In the genomic region with DNA sequence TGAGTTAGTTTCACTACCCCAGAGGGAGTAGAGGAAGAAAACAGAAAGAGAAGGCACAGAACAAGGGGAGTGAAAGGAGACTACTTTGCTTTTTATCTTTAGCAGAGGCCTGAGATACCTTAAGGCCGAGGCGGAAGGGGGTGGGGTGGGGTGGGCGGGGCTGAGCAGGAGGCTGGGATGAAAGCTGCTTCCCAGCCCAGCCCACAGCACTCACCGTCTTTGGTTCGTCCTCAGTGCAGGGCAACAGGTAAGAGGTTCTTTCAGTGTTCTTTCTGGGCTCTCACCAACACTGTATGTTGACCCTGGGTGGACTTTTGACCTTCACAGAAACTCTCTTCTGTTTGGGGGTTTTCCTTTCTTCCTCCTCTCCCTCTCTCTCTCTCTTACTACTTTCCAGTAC, we compare ENCODE assay signal across 9 mouse cellular contexts. TPM values are rescaled to one million over a fixed set of nuclear protein-coding genes. Genes with fewer than 3 reads are reported as not detected.
DNase-seq lines count a peak whose midpoint lies in the region; ATAC-seq lines count a peak whose summit lies in the region.
"Had no signal": no experiment of that assay in that cellular context is flagged by ENCODE, and none has a peak within 500 bp of the region (broad histone marks: within the 10 kb centered on the region; RNA-seq: fewer than 3 reads in every experiment).

A gene (plus strand): TSS at position 137 of the 400 bp plus-strand sequence.

- no peaks in the 10 kb centered on the region for H3K4me1 ChIP-seq in lung, embryonic 15.5 days
- H3K4me1 ChIP-seq in embryonic facial prominence, embryonic 15.5 days: no peaks in the 10 kb centered on the region
- no peaks in the 10 kb centered on the region for H3K4me1 ChIP-seq in hindbrain, embryonic 12.5 days
- no peaks in the 10 kb centered on the region for H3K4me1 ChIP-seq in midbrain, embryonic 16.5 days (ENCODE audit: control insufficient read depth, insufficient read depth, low read length)

- H3K4me3 ChIP-seq in lung, embryonic 15.5 days: no peak within 1 kb of the TSS
- no peak within 1 kb of the TSS for H3K4me3 ChIP-seq in embryonic facial prominence, embryonic 15.5 days (replicated peaks)
- H3K4me3 ChIP-seq in hindbrain, embryonic 12.5 days: no peak within 1 kb of the TSS
- H3K4me3 ChIP-seq in midbrain, embryonic 16.5 days (ENCODE audit: low read depth, low read length): no peak within 1 kb of the TSS

- H3K9ac ChIP-seq in lung, embryonic 15.5 days: no peak within 1 kb of the TSS
- no peak within 1 kb of the TSS for H3K9ac ChIP-seq in embryonic facial prominence, embryonic 15.5 days
- no peak within 1 kb of the TSS for H3K9ac ChIP-seq in hindbrain, embryonic 12.5 days
- no peak within 1 kb of the TSS for H3K9ac ChIP-seq in midbrain, embryonic 16.5 days (ENCODE audit: low read depth, low read length)

- WGBS in lung, embryonic 15.5 days: 35% methylated on average over 5 of the region's 5 CpGs
- 45% methylated on average over 5 of the region's 5 CpGs for WGBS in embryonic facial prominence, embryonic 15.5 days
- 84% methylated on average over 5 of the region's 5 CpGs for WGBS in hindbrain, embryonic 12.5 days
- WGBS in midbrain, embryonic 16.5 days: 64% methylated on average over 5 of the region's 5 CpGs

- H3K27ac ChIP-seq in lung, embryonic 15.5 days: no peak within 1 kb of the TSS
- no peak within 1 kb of the TSS for H3K27ac ChIP-seq in embryonic facial prominence, embryonic 15.5 days (replicated peaks)
- H3K27ac ChIP-seq in hindbrain, embryonic 12.5 days: no peak within 1 kb of the TSS
- no peak within 1 kb of the TSS for H3K27ac ChIP-seq in midbrain, embryonic 16.5 days (ENCODE audit: low read length)

- no peaks in the 10 kb centered on the region for H3K27me3 ChIP-seq in lung, embryonic 15.5 days
- peaks cover 6% of the 10 kb centered on the region; the same call in 1 of the 2 replicates for H3K27me3 ChIP-seq in embryonic facial prominence, embryonic 15.5 days
- peaks cover 4% of the 10 kb centered on the region; the same call in 1 of the 2 replicates for H3K27me3 ChIP-seq in hindbrain, embryonic 12.5 days
- no peaks in the 10 kb centered on the region for H3K27me3 ChIP-seq in midbrain, embryonic 16.5 days (ENCODE audit: control insufficient read depth, insufficient read depth, low read depth, low read length)

- H3K4me2 ChIP-seq in lung, embryonic 15.5 days: no peak within 1 kb of the TSS
- no peak within 1 kb of the TSS for H3K4me2 ChIP-seq in embryonic facial prominence, embryonic 15.5 days (replicated peaks)
- H3K4me2 ChIP-seq in hindbrain, embryonic 12.5 days (replicated peaks): no peak within 1 kb of the TSS
- H3K4me2 ChIP-seq in midbrain, embryonic 16.5 days (ENCODE audit: low read length): no peak within 1 kb of the TSS

- H3K9me3 ChIP-seq in lung, embryonic 15.5 days: no peaks in the 10 kb centered on the region
- H3K9me3 ChIP-seq in embryonic facial prominence, embryonic 15.5 days (replicated peaks): no peaks in the 10 kb centered on the region
- no peaks in the 10 kb centered on the region for H3K9me3 ChIP-seq in hindbrain, embryonic 12.5 days (replicated peaks)
- H3K9me3 ChIP-seq in midbrain, embryonic 16.5 days (replicated peaks; ENCODE audit: control insufficient read depth, low read length, poor library complexity, severe bottlenecking): no peaks in the 10 kb centered on the region

- ATAC-seq in lung, embryonic 15.5 days (ENCODE audit: borderline replicate concordance, extremely low read depth, low FRiP score, low TSS enrichment): no peak
- ATAC-seq in embryonic facial prominence, embryonic 15.5 days (ENCODE audit: insufficient number of reproducible peaks, low FRiP score, low TSS enrichment, low read depth): no peak
- no peak for ATAC-seq in hindbrain, embryonic 12.5 days (ENCODE audit: low FRiP score)
- ATAC-seq in midbrain, embryonic 16.5 days: no peak
- ATAC-seq in frontal cortex, adult (ENCODE audit: low TSS enrichment): no peak

- no peaks in the 10 kb centered on the region; the same call in 1 of the 2 replicates for H3K36me3 ChIP-seq in lung, embryonic 15.5 days
- H3K36me3 ChIP-seq in embryonic facial prominence, embryonic 15.5 days: no peaks in the 10 kb centered on the region
- 0 out of 2 replicates have a peak, but pooled peaks cover 3% of the 10 kb centered on the region for H3K36me3 ChIP-seq in hindbrain, embryonic 12.5 days
- H3K36me3 ChIP-seq in midbrain, embryonic 16.5 days (ENCODE audit: control insufficient read depth, insufficient read depth, low read length): peaks cover 2% of the 10 kb centered on the region; the same call in 1 of the 2 replicates

- intact Hi-C loops in gastrocnemius, postnatal 36 days (cut with DNase I): no loop called here

- no peak for DNase-seq in lung, postnatal 25 days (ENCODE audit: low spot score)
- DNase-seq in gastrocnemius, postnatal 36 days: no peak
- DNase-seq in spleen, adult 18-20 months: no peak
- DNase-seq: kidney, postnatal 10 days had no signal

RNA-seq across cellular contexts. Expression of the gene that starts here (rescaled TPM):
- polyA plus RNA-seq in lung, embryonic 15.5 days (2015; fragmentation: Nextera tagmentation; extraction: Ambion mirVana): 127 and 133 TPM in 2 replicates
- 66.9 and 81.7 TPM in 2 replicates for polyA plus RNA-seq in embryonic facial prominence, embryonic 15.5 days (2015; fragmentation: Nextera tagmentation; extraction: Ambion mirVana)
- 44.9 and 50.8 TPM in 2 replicates for polyA plus RNA-seq in hindbrain, embryonic 12.5 days (2016; fragmentation: Nextera tagmentation; extraction: Ambion mirVana)
- polyA plus RNA-seq in midbrain, embryonic 16.5 days (2015; fragmentation: Nextera tagmentation; extraction: Ambion mirVana): 45.9 and 46.1 TPM in 2 replicates
- total RNA-seq in gastrocnemius, postnatal 36 days (2021): 1 to 10 TPM; 3.5 to 5.1 TPM
